Mouse (Mus musculus) embryonic fibroblast, embryonic 13.5 days (primary cell): ENCODE measurements around the gene Cntn2.

Experiments
- CTCF ChIP-seq: IDR thresholded peaks from 2 replicates; pipeline ENCODE4 v1.5.1; 2011; ENCODE audit warnings: mild to moderate bottlenecking, control low read depth, low read length, moderate library complexity, borderline replicate concordance; ENCODE audit not compliant: insufficient read depth
- POLR2A ChIP-seq: IDR thresholded peaks from 2 replicates; pipeline ENCODE4 v1.6.1; 2011; ENCODE audit warnings: low read depth, mild to moderate bottlenecking, control low read depth, low read length, moderate library complexity

- TF ChIP-seq POLR2A (no peak), CTCF (no peak)
Observed at GRCm38 (mm10) chr1:132528071-132528470, 15.0 kb downstream of the Cntn2 start.
